Mouse (Mus musculus) stomach, embryonic 14.5 days (tissue): Measurements from ENCODE around the gene Gm20388. TPM values are rescaled to one million over a fixed set of nuclear protein-coding genes. Genes with fewer than 3 reads are reported as not detected.

Source experiments
- ATAC-seq: fragments of 200-750 bp; cut with Nextera tagmentation; 2 replicates; pipeline ENCODE4 v1.8.0; 2017; ENCODE audit warnings: low read depth, moderate TSS enrichment; ENCODE audit not compliant: insufficient number of reproducible peaks, insufficient read depth, low FRiP score
- H3K27ac ChIP-seq: fragments of 300-500 bp; sonication (generic); 2 replicates; pipeline ENCODE4 v1.5.1; 2014; ENCODE audit warnings: mild to moderate bottlenecking, low read length, moderate library complexity, mixed read lengths
- H3K27me3 ChIP-seq: fragments of 300-500 bp; sonication (generic); 2 replicates; pipeline ENCODE4 v1.6.1; 2014; ENCODE audit warnings: low read length, control low read depth, mixed read lengths; ENCODE audit not compliant: control insufficient read depth, insufficient read depth
- H3K36me3 ChIP-seq: fragments of 300-500 bp; sonication (generic); 2 replicates; pipeline ENCODE4 v1.6.1; 2014; ENCODE audit warnings: mild to moderate bottlenecking, control low read depth, low read length, moderate library complexity, mixed read lengths; ENCODE audit not compliant: control insufficient read depth, insufficient read depth
- H3K4me1 ChIP-seq: fragments of 300-500 bp; sonication (generic); 2 replicates; pipeline ENCODE4 v1.6.1; 2014; ENCODE audit warnings: low read length, control low read depth, mixed read lengths; ENCODE audit not compliant: control insufficient read depth, insufficient read depth
- H3K4me2 ChIP-seq: fragments of 300-500 bp; sonication (generic); replicated peaks from 2 replicates; pipeline ENCODE4 v1.6.1; 2014; ENCODE audit warnings: low read depth, low read length, control low read depth
- H3K4me3 ChIP-seq: fragments of 300-500 bp; sonication (generic); 2 replicates; pipeline ENCODE4 v1.5.1; 2014; ENCODE audit warnings: low read depth, low read length, control low read depth
- H3K9ac ChIP-seq: fragments of 300-500 bp; sonication (generic); replicated peaks from 2 replicates; pipeline ENCODE4 v1.6.1; 2014; ENCODE audit warnings: low read depth, mild to moderate bottlenecking, control low read depth, low read length, moderate library complexity, mixed read lengths
- H3K9me3 ChIP-seq: fragments of 300-500 bp; sonication (generic); 2 replicates; pipeline ENCODE4 v1.6.1; 2016; ENCODE audit warnings: low read depth, low read length, control low read depth; ENCODE audit not compliant: control insufficient read depth
- WGBS: fragments of 180-500 bp; shearing (Covaris S2); extraction: QIAGEN DNeasy Blood & Tissue Kit; methylation state at CpG from one replicate; pipeline ENCODE4 v1.1.7; 2014; 5-methylcytosine and 5-hydroxymethylcytosine counted together
- polyA plus RNA-seq: library from polyadenylated mRNA; unstranded; fragments of >200 nt; fragmentation: Nextera tagmentation; extraction: Ambion mirVana; gene quantifications from 2 replicates; pipeline ENCODE4 v1.2.1, GENCODE M21; 2014

Gm20388 gene
- polyA plus RNA-seq, 1 experiment from 2014 or later: 11.4 TPM

DNA sequence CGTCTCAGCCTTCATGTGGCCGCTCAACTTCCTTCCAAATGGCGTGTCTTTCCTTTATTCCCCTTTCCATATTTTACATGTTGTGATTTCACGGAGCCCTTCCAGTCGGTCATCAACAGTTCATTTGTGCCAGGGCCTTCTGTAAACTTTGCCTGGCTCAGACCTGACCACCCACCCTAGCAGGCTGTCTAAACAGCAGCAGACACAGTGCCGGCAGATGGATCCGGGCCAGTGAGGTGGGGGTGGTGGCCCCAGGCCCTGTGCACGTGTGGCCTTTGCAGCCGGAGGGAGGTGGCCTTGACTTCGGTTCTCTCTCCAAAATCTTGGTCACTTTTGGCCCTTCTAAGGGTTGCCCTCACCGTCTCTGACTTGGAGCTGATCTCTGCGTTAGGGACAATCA lies 940.8 kb downstream of the Gm20388 start:
- Histone ChIP-seq H3K27ac (no peak overlapping the region), H3K4me3 (no peak overlapping the region), H3K36me3 (no peaks in the 10 kb centered on the region), H3K4me1 (peaks cover 20% of the 10 kb centered on the region), H3K27me3 (no peaks in the 10 kb centered on the region), H3K9ac (no peak overlapping the region), H3K4me2 (no peak overlapping the region), H3K9me3 (no peaks in the 10 kb centered on the region)
- no peak for ATAC-seq
- 71% methylated on average over 12 of the region's 12 CpGs for WGBS

DNA sequence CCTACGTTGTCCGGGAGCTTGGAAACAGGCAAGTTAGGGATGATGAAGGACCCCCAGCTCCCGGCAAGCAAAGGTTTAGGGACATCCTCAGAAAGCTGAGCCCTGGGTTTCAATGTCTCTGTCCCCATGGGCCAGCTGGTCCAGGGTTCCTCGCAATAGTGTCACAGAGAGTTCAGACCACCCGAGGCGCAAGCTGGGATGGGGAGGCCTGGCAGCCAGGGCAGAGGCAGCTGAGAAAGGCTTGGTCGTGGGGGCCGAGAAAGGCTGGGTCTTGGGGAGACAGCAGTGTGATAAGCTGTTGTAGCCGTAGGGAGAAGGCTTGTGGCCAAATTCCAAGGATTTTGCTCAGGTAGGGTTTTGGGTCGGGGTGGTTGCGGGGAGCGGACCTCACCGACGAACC lies 949.2 kb downstream of the Gm20388 start:
- Histone ChIP-seq H3K4me3 (no peak overlapping the region), H3K4me1 (peaks cover 19% of the 10 kb centered on the region), H3K27ac (peak overlapping the region; percentile 84), H3K4me2 (peak overlapping the region; percentile 25), H3K36me3 (no peaks in the 10 kb centered on the region), H3K9ac (no peak overlapping the region), H3K9me3 (no peaks in the 10 kb centered on the region), H3K27me3 (no peaks in the 10 kb centered on the region)
- 52% methylated on average over 14 of the region's 14 CpGs for WGBS
- no peak for ATAC-seq

DNA sequence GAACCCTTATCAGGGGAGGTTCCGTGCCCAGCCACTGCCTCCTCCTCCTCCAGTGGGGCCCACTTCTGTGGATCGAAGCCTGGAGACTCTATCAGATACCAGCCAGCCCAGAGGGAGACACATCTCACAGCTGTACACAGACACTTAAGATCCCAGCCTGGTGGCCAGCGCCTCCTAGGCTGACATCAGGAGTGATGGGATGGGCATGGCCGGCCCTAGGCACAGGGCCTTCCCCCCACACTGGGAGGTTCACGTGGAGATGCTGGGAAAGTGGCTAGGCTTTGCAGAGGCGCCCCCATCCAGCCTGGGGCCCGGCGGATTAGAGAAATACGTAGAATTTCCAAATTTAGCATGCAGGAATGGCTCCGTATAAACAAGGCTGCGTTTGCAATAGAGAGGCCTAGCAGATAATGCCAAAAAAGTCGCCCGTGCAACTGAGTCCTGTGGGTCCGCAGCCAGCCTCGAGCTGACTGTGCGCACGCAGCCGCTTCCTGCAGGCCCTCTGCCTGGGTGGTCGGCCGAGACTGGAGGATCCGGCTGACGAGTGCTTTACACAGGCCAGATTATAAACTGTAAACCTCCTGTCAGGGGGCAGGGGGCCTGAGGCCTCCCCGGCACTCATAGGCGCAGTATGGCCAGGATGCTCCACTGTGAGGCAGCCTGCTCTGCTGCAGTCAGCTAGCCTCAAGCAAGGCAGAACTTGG lies 949.9 kb downstream of the Gm20388 start:
- Histone ChIP-seq H3K36me3 (no peaks in the 10 kb centered on the region), H3K9ac (no peak overlapping the region), H3K4me2 (no peak overlapping the region), H3K4me1 (peaks cover 19% of the 10 kb centered on the region), H3K27me3 (no peaks in the 10 kb centered on the region), H3K27ac (peak overlapping the region; percentile 84), H3K9me3 (no peaks in the 10 kb centered on the region), H3K4me3 (no peak overlapping the region)
- WGBS: 23% methylated on average over 24 of the region's 24 CpGs
- ATAC-seq: peak; percentile 83

DNA sequence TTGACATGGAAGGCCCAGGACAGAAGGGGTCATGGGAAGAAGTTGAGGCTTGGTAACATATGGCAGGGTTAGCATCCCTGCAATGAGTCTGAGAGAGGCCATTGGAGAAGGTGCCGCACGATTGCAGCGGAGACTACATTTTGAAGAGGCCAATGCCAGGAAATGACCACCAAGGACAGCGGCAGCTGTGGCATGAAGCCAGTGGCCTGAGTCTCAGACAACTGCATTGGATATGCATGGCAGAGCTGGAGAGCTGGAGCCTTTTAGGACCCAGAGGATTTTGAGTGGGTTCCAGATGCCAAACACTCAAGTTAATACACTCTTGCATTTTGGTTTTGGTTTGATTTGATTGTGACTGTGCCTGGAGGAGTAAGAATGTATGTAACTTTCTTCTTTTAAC lies 953.0 kb downstream of the Gm20388 start:
- Histone ChIP-seq H3K36me3 (no peaks in the 10 kb centered on the region), H3K9ac (no peak overlapping the region), H3K4me3 (no peak overlapping the region), H3K4me2 (no peak overlapping the region), H3K4me1 (peaks cover 19% of the 10 kb centered on the region), H3K27ac (no peak overlapping the region), H3K9me3 (no peaks in the 10 kb centered on the region), H3K27me3 (no peaks in the 10 kb centered on the region)
- ATAC-seq: no peak
- 82% methylated on average over 4 of the region's 4 CpGs for WGBS

DNA sequence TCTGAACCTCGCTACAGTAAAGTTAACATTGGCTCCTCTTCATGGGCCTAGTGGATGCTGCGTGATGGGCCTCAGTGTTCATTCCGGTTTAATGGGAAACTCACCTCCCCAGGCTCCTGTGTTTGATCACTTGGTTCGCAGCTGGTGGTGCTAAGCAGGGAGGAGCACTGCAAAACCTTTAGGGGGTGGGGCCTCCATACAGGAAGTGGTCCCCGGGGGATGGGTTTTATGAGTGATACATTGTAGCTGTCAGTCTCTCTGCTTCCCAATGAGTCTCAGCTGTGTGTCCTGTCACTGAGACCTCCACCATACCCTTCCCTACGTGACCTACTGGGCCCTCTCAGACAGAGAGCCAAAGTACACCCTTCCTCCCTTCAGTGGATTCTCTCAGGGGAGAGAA lies 956.7 kb downstream of the Gm20388 start:
- no peak overlapping the region for H3K4me2 ChIP-seq
- WGBS: 58% methylated on average over 6 of the region's 6 CpGs
- no peak overlapping the region for H3K9ac ChIP-seq

DNA sequence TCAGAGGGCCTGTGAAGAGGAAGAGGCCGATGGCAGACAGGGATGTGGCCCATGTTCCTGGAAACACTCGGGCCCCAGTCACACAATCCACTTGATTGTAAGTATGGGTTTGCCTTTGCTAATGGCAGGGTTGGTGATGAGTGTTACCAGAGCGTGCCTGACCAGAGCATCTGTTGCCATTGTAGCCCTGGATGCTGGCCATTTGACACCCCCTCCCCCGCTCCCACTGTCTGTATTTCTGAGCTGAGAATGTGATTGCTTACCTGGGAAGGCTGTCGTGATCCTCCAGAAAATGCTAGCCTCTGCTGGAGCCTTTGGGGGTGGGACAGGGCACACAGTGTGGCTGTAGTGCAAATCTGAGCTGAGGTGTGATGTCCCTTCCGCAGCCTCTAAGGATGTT lies 962.0 kb downstream of the Gm20388 start:
- H3K9me3 ChIP-seq: no peaks in the 10 kb centered on the region
- no peak for ATAC-seq
- no peaks in the 10 kb centered on the region for H3K4me1 ChIP-seq
- no peak overlapping the region for H3K4me3 ChIP-seq
- H3K4me2 ChIP-seq: no peak overlapping the region
- no peak overlapping the region for H3K27ac ChIP-seq
- WGBS: 79% methylated on average over 6 of the region's 6 CpGs
- no peak overlapping the region for H3K9ac ChIP-seq
- no peaks in the 10 kb centered on the region for H3K36me3 ChIP-seq
- no peaks in the 10 kb centered on the region for H3K27me3 ChIP-seq

More for the DNA sequence above, 956.7 kb downstream of the Gm20388 start:
- Histone ChIP-seq H3K27me3 (no peaks in the 10 kb centered on the region), H3K4me1 (no peaks in the 10 kb centered on the region), H3K36me3 (no peaks in the 10 kb centered on the region), H3K4me3 (no peak overlapping the region), H3K9me3 (no peaks in the 10 kb centered on the region), H3K27ac (no peak overlapping the region)
- ATAC-seq: no peak

DNA sequence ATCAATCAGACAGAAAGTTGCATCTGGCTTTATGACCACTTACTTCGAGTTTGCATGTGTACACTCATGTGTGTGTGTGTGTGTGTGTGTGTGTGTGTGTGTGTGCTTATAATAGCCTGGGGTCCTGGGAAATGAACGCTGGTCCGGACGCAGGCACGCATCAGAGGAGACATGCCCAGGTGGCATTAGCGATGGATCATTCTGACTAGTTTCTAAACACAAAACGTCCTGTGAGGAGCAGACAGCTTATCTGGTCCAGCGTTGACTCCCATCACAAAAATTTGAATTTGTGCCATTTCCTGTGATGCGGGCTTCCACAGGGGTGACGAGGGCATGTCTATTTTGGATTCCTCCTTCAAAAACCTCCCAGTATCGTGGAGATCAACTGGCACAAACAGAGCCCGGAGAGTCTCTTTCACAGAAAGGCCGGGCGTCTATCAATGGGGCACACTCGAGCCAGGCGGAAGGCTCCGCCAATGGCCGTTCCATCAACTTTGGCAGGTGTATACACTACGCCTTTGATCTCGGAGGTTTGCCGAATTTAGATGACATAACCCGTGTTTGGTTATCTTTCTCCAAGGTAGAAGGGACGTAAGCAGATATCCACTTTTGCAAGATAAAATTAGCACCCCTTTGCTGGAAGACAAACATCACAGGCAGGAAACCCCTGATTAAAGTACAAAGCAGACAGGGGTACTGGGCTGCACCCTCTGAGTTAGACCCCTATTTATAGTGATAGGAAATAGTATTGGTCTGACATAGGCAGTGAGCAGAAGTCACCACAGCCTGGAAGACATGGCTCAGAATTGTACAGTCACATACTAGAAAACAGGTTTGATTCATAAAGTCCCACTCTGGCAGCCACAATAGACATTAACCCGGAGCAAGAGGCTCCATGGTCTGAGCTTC lies 965.6 kb downstream of the Gm20388 start:
- no peak for ATAC-seq
- H3K9ac ChIP-seq: no peak overlapping the region
- no peaks in the 10 kb centered on the region for H3K27me3 ChIP-seq
- H3K4me3 ChIP-seq: no peak overlapping the region
- peaks cover 15% of the 10 kb centered on the region for H3K4me1 ChIP-seq
- 17% methylated on average over 24 of the region's 24 CpGs for WGBS
- H3K27ac ChIP-seq: no peak overlapping the region
- H3K36me3 ChIP-seq: no peaks in the 10 kb centered on the region
- H3K9me3 ChIP-seq: no peaks in the 10 kb centered on the region
- no peak overlapping the region for H3K4me2 ChIP-seq

DNA sequence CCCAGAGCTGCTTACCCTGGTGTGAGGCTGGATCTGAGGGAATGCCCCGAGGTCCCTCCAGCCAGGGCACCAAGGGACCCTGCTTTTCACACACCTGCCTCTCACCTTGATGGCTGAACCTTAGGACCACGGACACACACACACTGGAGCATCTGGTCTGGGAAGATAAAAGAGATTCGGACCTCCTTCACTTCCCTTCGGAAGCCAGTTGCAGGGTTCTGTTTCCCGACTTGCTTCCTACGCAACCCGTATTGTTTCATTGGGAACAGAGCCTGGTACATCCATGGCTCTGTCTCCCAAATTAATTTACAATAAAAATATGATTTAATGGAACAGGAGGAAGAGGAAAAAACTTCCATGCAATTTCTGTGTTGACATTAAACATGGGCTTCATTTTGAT lies 966.4 kb downstream of the Gm20388 start:
- H3K36me3 ChIP-seq: no peaks in the 10 kb centered on the region
- 71% methylated on average over 7 of the region's 7 CpGs for WGBS
- no peaks in the 10 kb centered on the region for H3K9me3 ChIP-seq
- H3K27me3 ChIP-seq: 0 out of 2 replicates have a peak, but pooled peaks cover 3% of the 10 kb centered on the region
- peaks cover 20% of the 10 kb centered on the region for H3K4me1 ChIP-seq
- H3K4me3 ChIP-seq: no peak overlapping the region
- no peak for ATAC-seq
- H3K27ac ChIP-seq: no peak overlapping the region
- no peak overlapping the region for H3K4me2 ChIP-seq
- H3K9ac ChIP-seq: no peak overlapping the region
